Mouse (Mus musculus): Measurements from ENCODE around the gene Gm45062. TPM values are rescaled to one million over a fixed set of nuclear protein-coding genes. Genes with fewer than 3 reads are reported as not detected.

The Gm45062 gene
- polyA plus RNA-seq, 1 experiment from 2014 or later: 2.1 TPM

DNA sequence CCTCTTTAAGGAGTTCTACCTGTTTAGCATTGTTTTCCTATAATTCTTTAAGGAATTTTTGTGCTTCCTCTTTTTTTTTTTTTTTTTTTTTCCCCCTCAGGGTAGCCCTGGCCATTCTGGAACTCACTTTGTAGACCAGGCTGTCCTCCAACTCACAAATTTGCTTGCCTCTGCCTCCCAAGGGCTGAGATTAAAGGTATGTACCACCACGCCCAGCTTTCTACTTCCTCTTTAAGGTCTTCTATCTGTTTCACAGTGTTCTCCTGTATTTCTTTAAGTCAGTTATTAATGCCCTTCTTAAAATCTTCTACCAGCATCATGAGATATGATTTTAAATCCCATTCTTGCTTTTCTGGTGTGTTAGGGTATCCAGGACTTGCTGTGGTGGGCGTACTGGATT is 130.1 kb downstream of the Gm45062 start:
- H3K4me2 ChIP-seq (replicated peaks; ENCODE audit: low read depth, low read length): no peak overlapping the region
- H3K4me3 ChIP-seq (ENCODE audit: low read depth, low read length): no peak overlapping the region
- TF ChIP-seq EP300 (IDR thresholded peaks at IDR 0.05) (no peak), CTCF (IDR thresholded peaks at IDR 0.05) (no peak)
- H3K36me3 ChIP-seq (ENCODE audit: insufficient read depth, low read length): no peaks in the 10 kb centered on the region
- no peak overlapping the region for H3K27ac ChIP-seq (ENCODE audit: low read length)
- H3K9me3 ChIP-seq (ENCODE audit: low read length): no peaks in the 10 kb centered on the region
- no peaks in the 10 kb centered on the region for H3K4me1 ChIP-seq (ENCODE audit: insufficient read depth, low read depth, low read length)
- no peak overlapping the region for H3K9ac ChIP-seq (replicated peaks; ENCODE audit: low read depth)
- DNase-seq (ENCODE audit: low spot score) (no peak), ATAC-seq (no peak)
- H3K27me3 ChIP-seq (replicated peaks; ENCODE audit: insufficient read depth, low read length): no peaks in the 10 kb centered on the region
- 98% methylated on average over 2 of the region's 2 CpGs for WGBS

GRCm38 (mm10) chr6:8390296-8390695 is 131.0 kb downstream of the Gm45062 start:
- no peaks in the 10 kb centered on the region for H3K27me3 ChIP-seq (replicated peaks; ENCODE audit: insufficient read depth, low read length)
- DNase-seq (ENCODE audit: low spot score): no peak
- H3K9me3 ChIP-seq (ENCODE audit: low read length): no peaks in the 10 kb centered on the region
- no peak overlapping the region for H3K4me2 ChIP-seq (replicated peaks; ENCODE audit: low read depth, low read length)
- H3K4me3 ChIP-seq (ENCODE audit: low read depth, low read length): no peak overlapping the region
- ATAC-seq: no peak
- TF ChIP-seq EP300 (IDR thresholded peaks at IDR 0.05): no peak
- no peak for TF ChIP-seq CTCF (IDR thresholded peaks at IDR 0.05)
- H3K36me3 ChIP-seq (ENCODE audit: insufficient read depth, low read length): no peaks in the 10 kb centered on the region
- no peak overlapping the region for H3K27ac ChIP-seq (ENCODE audit: low read length)
- H3K9ac ChIP-seq (replicated peaks; ENCODE audit: low read depth): no peak overlapping the region
- no peaks in the 10 kb centered on the region for H3K4me1 ChIP-seq (ENCODE audit: insufficient read depth, low read depth, low read length)
- 77% methylated on average over 6 of the region's 6 CpGs for WGBS

DNA sequence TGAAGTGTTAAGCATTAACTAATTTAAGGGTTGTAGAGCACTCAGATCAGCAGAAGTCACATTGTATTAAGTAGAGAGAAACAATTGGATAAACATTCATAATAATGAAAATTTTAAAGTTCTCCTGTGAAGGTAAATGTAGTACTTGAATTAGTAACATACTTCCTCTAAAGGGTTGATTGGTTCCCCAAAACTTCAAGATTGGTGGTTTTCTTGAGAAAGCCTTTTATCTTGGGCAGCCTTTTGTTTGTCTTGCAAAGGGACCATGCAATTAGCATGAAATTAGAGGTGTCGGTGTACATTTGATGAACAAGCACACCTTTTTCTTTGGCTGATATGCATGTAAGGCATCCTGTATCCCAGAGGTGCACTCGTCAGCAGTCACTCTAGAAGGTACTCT is 131.7 kb downstream of the Gm45062 start:
- 92% methylated on average over 2 of the region's 2 CpGs for WGBS

DNA sequence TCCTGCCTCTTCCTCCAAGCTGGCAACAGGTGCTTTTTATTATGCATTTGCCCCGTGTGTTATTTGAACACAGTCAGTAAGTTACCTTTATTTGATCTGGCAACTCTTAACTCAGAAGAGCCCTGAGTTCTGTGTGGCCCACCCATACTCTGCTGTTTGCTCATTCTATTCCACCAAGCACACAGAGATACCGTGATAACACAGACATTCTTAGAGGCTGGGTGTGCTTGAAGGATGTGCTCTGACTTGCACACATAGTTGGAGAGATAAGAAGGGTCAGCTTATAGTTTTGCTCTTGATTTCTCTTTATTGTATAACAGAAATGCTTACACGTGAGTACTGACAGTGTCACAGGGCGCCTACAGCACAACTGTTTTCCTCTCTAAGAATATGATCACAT is 133.8 kb downstream of the Gm45062 start:
- DNase-seq (ENCODE audit: low spot score) (no peak), ATAC-seq (no peak)
- H3K9ac ChIP-seq (replicated peaks; ENCODE audit: low read depth): no peak overlapping the region
- no peak overlapping the region for H3K4me3 ChIP-seq (ENCODE audit: low read depth, low read length)
- H3K27me3 ChIP-seq (replicated peaks; ENCODE audit: insufficient read depth, low read length): no peaks in the 10 kb centered on the region
- no peak overlapping the region for H3K27ac ChIP-seq (ENCODE audit: low read length)
- no peak for TF ChIP-seq EP300 (IDR thresholded peaks at IDR 0.05)
- TF ChIP-seq CTCF (IDR thresholded peaks at IDR 0.05): no peak
- WGBS: 30% methylated on average over 4 of the region's 4 CpGs
- H3K4me1 ChIP-seq (ENCODE audit: insufficient read depth, low read depth, low read length): no peaks in the 10 kb centered on the region
- H3K36me3 ChIP-seq (ENCODE audit: insufficient read depth, low read length): no peaks in the 10 kb centered on the region
- H3K4me2 ChIP-seq (replicated peaks; ENCODE audit: low read depth, low read length): 0 out of 2 replicates have a peak overlapping the region, but pooled peaks have one; percentile 5
- H3K9me3 ChIP-seq (ENCODE audit: low read length): no peaks in the 10 kb centered on the region

More for the DNA sequence above, 131.7 kb downstream of the Gm45062 start:
- H3K27ac ChIP-seq (ENCODE audit: low read length): no peak overlapping the region
- H3K36me3 ChIP-seq (ENCODE audit: insufficient read depth, low read length): no peaks in the 10 kb centered on the region
- TF ChIP-seq EP300 (IDR thresholded peaks at IDR 0.05) (no peak), CTCF (IDR thresholded peaks at IDR 0.05) (no peak)
- ATAC-seq: no peak
- no peak for DNase-seq (ENCODE audit: low spot score)
- no peak overlapping the region for H3K9ac ChIP-seq (replicated peaks; ENCODE audit: low read depth)
- no peak overlapping the region for H3K4me3 ChIP-seq (ENCODE audit: low read depth, low read length)
- H3K27me3 ChIP-seq (replicated peaks; ENCODE audit: insufficient read depth, low read length): no peaks in the 10 kb centered on the region
- no peaks in the 10 kb centered on the region for H3K9me3 ChIP-seq (ENCODE audit: low read length)
- H3K4me2 ChIP-seq (replicated peaks; ENCODE audit: low read depth, low read length): no peak overlapping the region
- H3K4me1 ChIP-seq (ENCODE audit: insufficient read depth, low read depth, low read length): no peaks in the 10 kb centered on the region

GRCm38 (mm10) chr6:8394044-8394443 is 134.8 kb downstream of the Gm45062 start:
- no peaks in the 10 kb centered on the region for H3K27me3 ChIP-seq (replicated peaks; ENCODE audit: insufficient read depth, low read length)
- H3K4me2 ChIP-seq (replicated peaks; ENCODE audit: low read depth, low read length): no peak overlapping the region
- no peaks in the 10 kb centered on the region for H3K9me3 ChIP-seq (ENCODE audit: low read length)
- ATAC-seq (no peak), DNase-seq (ENCODE audit: low spot score) (no peak)
- no peak for TF ChIP-seq CTCF (IDR thresholded peaks at IDR 0.05)
- TF ChIP-seq EP300 (IDR thresholded peaks at IDR 0.05): no peak
- H3K27ac ChIP-seq (ENCODE audit: low read length): no peak overlapping the region
- no peak overlapping the region for H3K9ac ChIP-seq (replicated peaks; ENCODE audit: low read depth)
- no peak overlapping the region for H3K4me3 ChIP-seq (ENCODE audit: low read depth, low read length)
- no peaks in the 10 kb centered on the region for H3K4me1 ChIP-seq (ENCODE audit: insufficient read depth, low read depth, low read length)
- no peaks in the 10 kb centered on the region for H3K36me3 ChIP-seq (ENCODE audit: insufficient read depth, low read length)

- H3K4me3 ChIP-seq (ENCODE audit: low read depth, low read length): no peak overlapping the region
- no peaks in the 10 kb centered on the region for H3K9me3 ChIP-seq (ENCODE audit: low read length)
- TF ChIP-seq CTCF (IDR thresholded peaks at IDR 0.05): no peak
- TF ChIP-seq EP300 (IDR thresholded peaks at IDR 0.05): no peak
- H3K36me3 ChIP-seq (ENCODE audit: insufficient read depth, low read length): no peaks in the 10 kb centered on the region
- 39% methylated on average over 4 of the region's 4 CpGs for WGBS
- H3K27me3 ChIP-seq (replicated peaks; ENCODE audit: insufficient read depth, low read length): no peaks in the 10 kb centered on the region
- H3K27ac ChIP-seq (ENCODE audit: low read length): no peak overlapping the region
- ATAC-seq (no peak), DNase-seq (ENCODE audit: low spot score) (no peak)
- H3K4me1 ChIP-seq (ENCODE audit: insufficient read depth, low read depth, low read length): no peaks in the 10 kb centered on the region
- H3K4me2 ChIP-seq (replicated peaks; ENCODE audit: low read depth, low read length): no peak overlapping the region
- no peak overlapping the region for H3K9ac ChIP-seq (replicated peaks; ENCODE audit: low read depth)
These were observed 135.8 kb downstream of the Gm45062 start for GRCm38 (mm10) chr6:8395061-8395460.

DNA sequence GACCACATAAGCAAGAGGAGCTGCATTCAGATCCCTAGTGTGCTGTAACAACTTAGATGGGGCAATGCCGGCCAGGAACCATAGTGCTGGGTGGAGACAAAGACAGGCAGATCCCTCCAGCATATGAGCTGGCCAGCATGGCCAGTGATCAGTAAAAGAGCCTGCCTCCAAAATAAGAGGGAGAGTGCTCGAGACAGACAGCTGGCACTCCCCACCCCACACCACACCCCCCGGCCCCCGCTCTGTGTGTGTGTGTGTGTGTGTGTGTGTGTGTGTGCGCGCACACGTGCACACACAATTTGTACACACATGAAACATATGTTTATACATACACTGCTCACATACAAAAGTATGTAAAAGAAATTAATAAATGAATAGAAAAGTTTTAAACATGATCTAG is 138.0 kb downstream of the Gm45062 start:
- Histone ChIP-seq H3K27ac (ENCODE audit: low read length) (no peak overlapping the region), H3K4me1 (ENCODE audit: insufficient read depth, low read depth, low read length) (no peaks in the 10 kb centered on the region), H3K36me3 (ENCODE audit: insufficient read depth, low read length) (no peaks in the 10 kb centered on the region), H3K9me3 (ENCODE audit: low read length) (no peaks in the 10 kb centered on the region), H3K27me3 (replicated peaks; ENCODE audit: insufficient read depth, low read length) (no peaks in the 10 kb centered on the region), H3K4me3 (ENCODE audit: low read depth, low read length) (no peak overlapping the region), H3K4me2 (replicated peaks; ENCODE audit: low read depth, low read length) (no peak overlapping the region), H3K9ac (replicated peaks; ENCODE audit: low read depth) (no peak overlapping the region)
- WGBS: 84% methylated on average over 7 of the region's 7 CpGs
- TF ChIP-seq EP300 (IDR thresholded peaks at IDR 0.05) (no peak), CTCF (IDR thresholded peaks at IDR 0.05) (no peak)
- no peak for ATAC-seq
- no peak for DNase-seq (ENCODE audit: low spot score)
